Mouse (Mus musculus): ENCODE results near the gene Srpx2. TPM values are rescaled to one million over a fixed set of nuclear protein-coding genes. Genes with fewer than 3 reads are reported as not detected.

Srpx2 gene
- polyA plus RNA-seq (2015; fragmentation: Illumina TruSeq; extraction: RNeasy Lipid Tissue Mini Kit (QIAGEN cat#74804); ENCODE audit: insufficient read depth, low read depth, low replicate concordance): 1.0 TPM

DNA sequence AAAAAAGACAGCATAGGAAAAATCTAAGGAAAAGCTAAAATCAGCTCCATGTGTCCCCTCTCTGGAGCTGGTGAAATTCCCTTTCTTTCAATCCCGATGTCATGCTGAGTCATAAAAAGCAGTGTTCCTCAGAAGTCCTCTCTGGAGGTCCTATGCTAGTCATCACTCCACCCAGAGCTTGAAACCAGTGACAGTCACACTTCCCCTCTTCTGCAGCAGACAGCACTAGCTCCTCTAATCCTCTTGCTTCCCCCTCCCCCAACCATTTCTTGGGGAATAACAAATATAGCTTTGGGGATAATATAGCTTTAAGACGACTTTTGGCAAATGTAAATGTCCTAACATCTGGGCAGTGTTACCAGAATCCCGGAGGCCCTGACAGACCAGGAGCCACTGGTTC lies at the start of gene Srpx2:
TSS of gene Srpx2 (plus strand) at position 166 of the 400 bp plus-strand sequence.

GRCm38 (mm10) chrX:133898014-133898542 lies 10.1 kb upstream of the Srpx2 start, which contains the start of gene Tspan6:
Tspan6 (minus strand) TSS chrX:133898429.

GRCm38 (mm10) chrX:133981231-133982002 lies 73.2 kb downstream of the Srpx2 start, which contains the start of gene Sytl4:
Sytl4 (minus strand) TSS chrX:133981812.

Other genes starting within 250 kb of the Srpx2 start
- 0.89 TPM for gene Pcdh19, start 219.4 kb upstream of the Srpx2 start, polyA plus RNA-seq (2015; fragmentation: Illumina TruSeq; extraction: RNeasy Lipid Tissue Mini Kit (QIAGEN cat#74804); ENCODE audit: insufficient read depth, low read depth, low replicate concordance)
- not detected for gene Tnmd, start 57.4 kb upstream of the Srpx2 start, polyA plus RNA-seq (2015; fragmentation: Illumina TruSeq; extraction: RNeasy Lipid Tissue Mini Kit (QIAGEN cat#74804); ENCODE audit: insufficient read depth, low read depth, low replicate concordance)
- gene Tspan6, start 10.0 kb upstream of the Srpx2 start, polyA plus RNA-seq (2015; fragmentation: Illumina TruSeq; extraction: RNeasy Lipid Tissue Mini Kit (QIAGEN cat#74804); ENCODE audit: insufficient read depth, low read depth, low replicate concordance): 3.2 TPM
- gene Sytl4, start 73.4 kb downstream of the Srpx2 start, polyA plus RNA-seq (2015; fragmentation: Illumina TruSeq; extraction: RNeasy Lipid Tissue Mini Kit (QIAGEN cat#74804); ENCODE audit: insufficient read depth, low read depth, low replicate concordance): 8.6 TPM
- gene Cstf2, start 150.8 kb downstream of the Srpx2 start, polyA plus RNA-seq (2015; fragmentation: Illumina TruSeq; extraction: RNeasy Lipid Tissue Mini Kit (QIAGEN cat#74804); ENCODE audit: insufficient read depth, low read depth, low replicate concordance): 2.7 TPM